Mouse (Mus musculus): Measurements from ENCODE around the gene Gjd3.

DNA sequence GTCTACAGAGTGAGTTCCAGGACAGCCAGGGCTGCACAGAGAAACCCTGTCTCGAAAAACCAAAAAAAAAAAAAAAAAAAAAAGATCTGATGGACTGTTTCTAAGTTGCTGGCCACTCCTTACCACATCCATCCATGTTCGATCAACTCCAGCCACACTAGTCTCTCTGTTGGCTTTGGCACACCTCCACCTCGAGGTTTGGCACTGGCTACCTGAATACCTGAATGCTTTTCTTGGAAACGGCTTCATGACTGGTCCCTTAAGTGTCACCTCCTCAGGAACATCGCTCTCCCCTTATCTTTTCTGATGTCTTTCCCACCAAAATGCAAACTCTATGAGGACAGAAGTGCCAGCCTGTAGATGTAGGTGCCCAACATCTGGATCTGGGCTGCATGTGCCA is 3.5 kb downstream of the Gjd3 start:
- no peak for TF ChIP-seq POLR2A (IDR thresholded peaks at IDR 0.05; ENCODE audit: borderline replicate concordance, control insufficient read depth, low read depth, low read length)
- no peak for TF ChIP-seq CTCF (IDR thresholded peaks at IDR 0.05; ENCODE audit: control insufficient read depth, insufficient read depth, low read length)
